Mouse (Mus musculus) right cerebral cortex, adult 2 months (tissue): ENCODE results near the gene Slc44a4.
"Not testable (repeated sequence)": the region's sequence is repeated elsewhere in the genome, so short reads cannot be mapped to it uniquely, and the experiment has no call there.

ENCODE experiments used
- DNase-seq, 2 experiments: peaks; one replicate each; pipeline ENCODE4 v3.0.0; 2021 to 2022; ENCODE audit warnings: low spot score in 2 of 2

Slc44a4 gene

DNA sequence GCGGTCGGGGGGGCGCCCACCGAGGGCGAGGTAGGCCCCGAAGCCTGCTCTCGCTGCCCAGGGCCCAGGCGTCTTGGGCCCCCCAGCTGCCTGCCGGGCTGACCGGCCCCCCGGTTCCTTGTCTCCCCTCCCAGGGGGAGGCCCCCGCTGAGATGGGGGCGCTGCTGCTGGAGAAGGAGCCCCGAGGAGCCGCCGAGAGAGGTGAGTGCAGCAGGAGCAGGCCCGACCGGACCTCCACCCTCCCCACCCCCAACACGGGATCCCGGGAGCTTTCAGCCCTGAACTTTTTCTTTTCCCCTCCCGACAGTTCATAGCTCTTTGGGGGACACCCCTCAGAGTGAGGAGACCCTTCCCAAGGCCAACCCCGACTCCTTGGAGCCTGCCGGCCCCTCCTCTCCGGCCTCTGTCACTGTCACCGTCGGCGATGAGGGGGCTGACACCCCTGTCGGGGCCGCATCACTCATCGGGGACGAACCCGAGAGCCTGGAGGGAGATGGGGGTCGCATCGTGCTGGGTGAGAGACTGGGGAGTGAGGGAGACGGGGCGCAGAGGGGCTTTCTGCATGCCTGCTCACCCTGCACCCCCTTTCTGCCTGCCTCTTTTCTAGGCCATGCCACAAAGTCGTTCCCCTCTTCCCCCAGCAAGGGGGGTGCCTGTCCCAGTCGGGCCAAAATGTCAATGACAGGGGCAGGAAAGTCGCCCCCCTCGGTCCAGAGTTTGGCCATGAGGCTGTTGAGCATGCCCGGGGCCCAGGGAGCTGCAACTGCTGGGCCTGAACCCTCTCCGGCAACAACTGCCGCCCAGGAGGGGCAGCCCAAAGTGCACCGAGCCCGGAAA, 15.0 kb upstream of the Slc44a4 start:
- peak; percentile 18 to 25 for DNase-seq

- no peak for DNase-seq
Observed at GRCm38 (mm10) chr17:34899890-34900243, 14.4 kb upstream of the Slc44a4 start.

DNA sequence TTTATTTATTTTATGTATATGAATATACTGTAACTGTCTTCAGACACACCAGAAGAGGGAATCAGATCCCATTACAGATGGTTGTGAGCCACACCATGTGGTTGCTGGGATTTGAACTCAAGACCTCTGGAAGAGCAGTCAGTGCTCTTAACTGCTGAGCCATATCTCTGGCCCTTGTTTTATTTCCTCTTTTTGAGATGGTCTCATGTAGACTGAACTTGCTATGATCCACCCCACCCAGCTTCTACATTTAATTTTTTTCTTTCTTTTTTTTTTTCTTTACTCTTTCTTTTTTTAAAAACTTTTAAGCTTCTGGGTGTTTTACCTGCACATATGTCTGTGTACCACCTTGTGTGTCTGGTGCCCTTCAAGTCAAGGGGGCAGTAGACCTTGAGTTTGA, 13.4 kb upstream of the Slc44a4 start:
- not testable (repeated sequence) for DNase-seq

GRCm38 (mm10) chr17:34901948-34902347, 12.3 kb upstream of the Slc44a4 start:
- DNase-seq: not testable (repeated sequence)

DNA sequence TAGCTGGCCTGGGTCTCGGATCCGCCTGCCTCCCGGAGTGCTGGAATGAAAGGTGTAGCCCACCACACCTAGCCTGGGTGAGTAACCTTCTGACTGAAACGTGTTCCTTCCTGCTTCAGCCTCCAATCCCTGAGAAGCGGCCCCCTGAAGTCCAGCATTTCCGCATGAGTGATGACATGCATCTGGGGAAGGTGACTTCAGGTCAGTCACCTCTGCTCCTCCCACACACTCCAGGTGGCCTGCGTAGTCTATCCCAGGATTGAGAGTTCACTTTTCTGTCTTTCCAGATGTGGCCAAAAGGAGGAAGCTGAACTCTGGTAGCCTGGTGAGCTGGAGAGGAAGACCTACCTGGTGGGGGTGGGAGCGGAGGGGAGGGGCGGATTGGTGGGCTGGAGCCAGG, 11.4 kb upstream of the Slc44a4 start:
- DNase-seq: no peak

DNA sequence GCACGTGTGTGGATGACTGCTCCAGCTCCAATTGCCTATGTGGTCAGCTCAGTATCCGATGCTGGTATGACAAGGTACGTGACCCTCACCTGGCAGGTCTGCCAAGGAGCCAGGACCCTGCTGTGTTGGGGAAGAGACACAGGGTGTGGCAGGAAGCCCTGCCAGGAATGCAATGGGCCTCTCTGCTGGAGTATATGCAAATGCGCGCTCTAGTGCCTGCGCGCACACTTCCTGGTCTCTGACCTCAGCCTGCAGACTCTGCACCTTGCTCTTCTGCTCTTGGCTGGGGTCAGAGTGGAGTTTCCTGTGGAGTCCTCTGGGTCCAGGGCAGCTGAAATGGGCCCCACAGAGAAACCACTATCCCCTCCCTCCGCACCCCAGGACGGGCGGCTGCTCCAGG, 3.3 kb upstream of the Slc44a4 start:
- DNase-seq: no peak

DNA sequence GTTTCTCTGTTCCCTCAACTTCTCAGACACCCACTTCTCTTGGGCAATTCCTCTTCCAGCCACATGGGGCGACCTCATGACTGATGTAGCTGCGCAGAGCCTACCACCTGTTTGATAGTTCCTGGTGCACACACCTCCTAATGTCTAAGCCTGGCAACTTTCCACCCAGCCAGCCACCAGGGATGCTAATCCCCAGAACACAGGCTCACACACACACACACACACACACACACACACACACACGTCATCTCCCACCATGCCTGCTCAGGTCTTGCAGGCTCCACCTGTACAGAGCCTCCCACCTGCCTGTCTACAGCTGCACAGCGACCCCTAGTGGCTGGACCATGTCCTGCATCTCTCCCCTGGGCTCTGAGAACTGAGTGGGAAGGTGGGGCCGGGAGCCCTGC, 2.3 kb upstream of the Slc44a4 start:
- DNase-seq: peak; percentile 56 to 60

GRCm38 (mm10) chr17:34915410-34915831, 1.2 kb downstream of the Slc44a4 start:
- DNase-seq: no peak

GRCm38 (mm10) chr17:34916316-34916715, 2.0 kb downstream of the Slc44a4 start:
- DNase-seq: no peak

- DNase-seq: no peak
Observed at GRCm38 (mm10) chr17:34917188-34917587, 2.9 kb downstream of the Slc44a4 start.

DNA sequence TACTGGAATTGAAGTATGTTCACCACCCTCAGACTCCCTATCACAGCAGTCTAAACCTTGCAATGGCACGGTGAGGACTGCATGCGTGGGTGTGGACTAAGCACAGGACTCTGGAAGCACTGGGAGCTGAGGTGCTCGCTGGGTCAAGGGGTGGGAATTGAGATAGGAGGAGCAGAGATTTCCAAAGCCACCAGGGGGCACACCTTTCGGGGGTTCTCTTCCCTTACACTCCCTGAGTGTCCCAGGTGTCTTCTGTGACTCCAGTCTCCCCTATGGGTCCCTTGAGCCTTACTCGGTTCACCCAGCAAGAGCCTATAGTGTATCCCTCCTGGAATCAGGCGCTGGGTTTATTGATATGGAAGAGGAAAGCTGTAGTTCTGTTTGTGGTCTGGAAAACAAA, 8.7 kb downstream of the Slc44a4 start:
- DNase-seq: no peak

DNA sequence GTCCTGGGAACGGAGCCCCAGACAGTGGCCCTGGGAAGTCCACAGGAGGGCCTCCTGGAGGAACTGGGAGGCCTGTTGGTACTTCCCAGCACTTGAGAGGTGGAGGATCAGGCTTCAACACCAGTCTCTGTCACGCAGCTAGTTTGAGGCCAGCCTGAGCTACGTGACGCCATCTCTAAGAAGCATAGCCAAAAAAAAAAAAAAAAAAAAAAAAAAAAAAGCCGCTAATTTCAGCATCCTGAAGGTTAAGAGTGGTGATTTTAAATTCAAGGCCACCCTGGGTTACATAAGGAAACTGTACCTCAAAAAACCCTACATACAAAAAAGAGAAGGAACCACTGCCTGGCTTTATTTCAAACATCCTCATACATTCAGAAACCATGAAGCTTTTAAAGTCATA, 10.0 kb downstream of the Slc44a4 start:
- no peak for DNase-seq

DNA sequence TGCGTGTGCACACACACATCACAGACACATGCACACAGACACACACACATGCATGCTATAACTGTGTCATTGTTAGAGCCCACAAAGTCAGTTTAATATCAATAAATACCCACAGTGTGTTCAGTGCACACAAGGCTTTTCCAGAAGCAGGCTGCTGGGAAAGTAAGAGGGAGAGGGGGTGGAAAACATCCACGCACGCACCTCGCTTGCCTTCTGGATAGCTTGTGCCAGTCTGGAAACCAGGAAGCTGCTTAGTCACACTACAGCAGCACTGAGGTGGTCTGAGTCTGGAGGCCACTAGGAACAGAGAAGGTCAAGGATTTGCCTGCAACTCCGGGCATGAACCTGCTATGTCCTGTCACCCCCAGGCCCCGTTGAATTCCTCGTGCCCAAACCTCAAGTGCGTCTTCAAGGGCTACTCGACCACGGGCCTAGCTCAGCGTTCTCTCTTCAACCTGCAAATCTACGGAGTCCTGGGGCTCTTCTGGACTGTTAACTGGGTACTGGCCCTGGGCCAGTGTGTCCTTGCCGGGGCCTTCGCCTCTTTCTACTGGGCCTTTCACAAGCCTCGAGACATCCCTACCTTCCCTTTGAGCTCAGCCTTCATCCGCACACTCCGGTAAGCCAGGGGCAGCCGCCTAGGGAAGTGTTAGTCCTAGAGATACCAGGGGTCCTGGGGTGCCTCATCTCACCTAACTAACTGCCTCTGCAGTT, 13.2 kb downstream of the Slc44a4 start:
- DNase-seq: peak; percentile 53 to 57

DNA sequence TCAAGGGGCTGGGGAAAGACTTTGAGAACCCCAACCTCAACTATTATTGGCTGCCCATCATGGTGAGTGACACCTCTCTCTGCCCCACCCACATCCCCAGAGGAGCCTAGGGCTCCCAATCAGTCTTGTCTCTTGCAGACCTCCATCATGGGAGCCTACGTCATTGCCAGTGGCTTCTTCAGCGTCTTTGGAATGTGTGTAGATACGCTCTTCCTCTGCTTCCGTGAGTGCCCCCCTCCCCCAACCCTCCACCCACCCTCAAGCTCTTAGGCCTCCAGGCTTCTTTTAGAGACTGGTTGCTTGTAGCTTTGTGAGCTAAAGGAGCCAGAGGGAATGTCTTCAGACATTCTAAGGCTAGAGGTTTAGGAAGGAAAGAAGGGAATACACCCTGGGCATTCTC, 14.6 kb downstream of the Slc44a4 start:
- no peak for DNase-seq

DNA sequence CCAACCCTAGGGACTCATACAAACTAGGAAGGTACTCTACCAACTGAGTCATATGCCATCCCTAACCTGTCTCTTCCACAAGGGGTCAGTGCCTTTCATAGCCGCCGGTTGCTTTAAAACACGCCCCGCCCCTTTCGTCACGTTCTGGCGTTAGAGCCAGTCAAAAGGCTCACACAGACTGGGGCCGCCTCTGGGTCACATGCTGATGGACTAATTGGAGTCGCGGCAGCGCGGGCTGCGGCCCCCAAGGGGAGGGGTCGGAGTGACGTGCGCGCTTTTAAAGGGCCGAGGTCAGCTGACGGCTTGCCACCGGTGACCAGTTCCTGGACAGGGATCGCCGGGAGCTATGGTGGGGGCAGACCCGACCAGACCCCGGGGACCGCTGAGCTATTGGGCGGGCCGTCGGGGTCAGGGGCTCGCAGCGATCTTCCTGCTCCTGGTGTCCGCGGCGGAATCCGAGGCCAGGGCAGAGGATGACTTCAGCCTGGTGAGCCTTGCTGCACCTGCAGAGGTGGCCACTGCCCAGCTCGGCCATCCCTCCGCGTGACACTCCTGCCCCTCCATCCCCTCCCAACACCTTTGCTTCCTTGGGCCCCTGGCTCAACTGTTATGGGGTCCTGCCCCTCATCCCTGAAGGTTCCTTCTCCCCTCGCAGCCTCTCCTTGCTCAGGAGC, 16.9 kb downstream of the Slc44a4 start, which contains the start of gene Neu1:
Gene Neu1, plus strand, starts transcription at position 193 of the 674 bp plus-strand sequence.
- peak; percentile 98 to 99 for DNase-seq

- DNase-seq: peak; percentile 52 to 56
Observed at GRCm38 (mm10) chr17:34931735-34932098, 17.5 kb downstream of the Slc44a4 start.

- DNase-seq: no peak
Observed at GRCm38 (mm10) chr17:34932287-34932686, 18.0 kb downstream of the Slc44a4 start.

DNA sequence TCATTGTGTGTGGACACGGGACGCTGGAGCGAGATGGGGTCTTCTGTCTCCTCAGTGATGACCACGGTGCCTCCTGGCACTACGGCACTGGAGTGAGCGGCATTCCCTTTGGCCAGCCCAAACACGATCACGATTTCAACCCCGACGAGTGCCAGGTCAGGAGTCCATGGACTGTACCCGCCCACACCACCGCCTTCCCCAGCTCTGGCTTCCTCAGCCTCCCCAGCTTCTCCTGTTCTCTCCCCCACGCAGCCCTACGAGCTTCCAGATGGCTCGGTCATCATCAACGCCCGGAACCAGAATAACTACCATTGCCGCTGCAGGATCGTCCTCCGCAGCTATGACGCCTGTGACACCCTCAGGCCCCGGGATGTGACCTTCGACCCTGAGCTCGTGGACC, 19.8 kb downstream of the Slc44a4 start:
- peak; percentile 33 to 44 for DNase-seq

DNA sequence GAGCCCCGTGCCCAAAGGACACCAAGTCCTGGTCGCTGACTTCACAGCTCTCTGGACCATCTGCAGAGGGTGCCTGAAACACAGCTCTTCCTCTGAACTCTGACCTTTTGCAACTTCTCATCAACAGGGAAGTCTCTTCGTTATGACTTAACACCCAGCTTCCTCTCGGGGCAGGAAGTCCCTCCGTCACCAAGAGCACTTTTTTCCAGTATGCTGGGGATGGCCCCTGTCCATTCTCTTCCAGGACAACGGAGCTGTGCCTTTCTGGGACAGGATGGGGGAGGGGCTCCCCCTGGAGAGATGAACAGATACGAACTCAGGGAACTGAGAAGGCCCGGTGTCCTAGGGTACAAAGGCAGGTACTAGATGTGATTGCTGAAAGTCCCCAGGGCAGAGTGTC, 20.6 kb downstream of the Slc44a4 start:
- DNase-seq: no peak

DNA sequence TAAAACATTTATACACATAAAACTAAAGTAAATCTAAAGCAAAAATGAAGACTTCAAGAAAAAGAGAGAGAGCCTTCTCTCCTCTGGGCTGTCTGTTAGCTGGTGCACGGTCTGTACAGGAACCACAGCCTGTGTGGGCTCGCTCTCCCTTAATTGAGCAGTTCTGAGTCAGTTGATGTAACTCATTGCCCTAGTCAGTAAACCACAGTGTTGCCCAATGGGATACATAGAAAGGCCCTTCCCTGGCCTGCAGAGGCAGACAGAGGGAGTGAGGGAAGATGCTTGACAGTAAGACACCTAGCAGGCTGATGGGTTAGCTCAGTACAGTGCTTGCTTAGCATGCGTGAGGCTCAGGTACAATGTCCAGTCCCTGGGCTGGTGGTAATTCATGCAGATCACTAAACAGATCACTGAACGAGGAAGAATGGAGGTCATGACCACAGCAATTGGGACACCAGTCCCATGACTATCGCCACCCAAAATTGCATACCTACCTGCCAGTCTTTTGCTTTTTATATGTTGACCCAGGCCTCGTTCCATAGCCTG, 23.8 kb downstream of the Slc44a4 start:
- no peak for DNase-seq

DNA sequence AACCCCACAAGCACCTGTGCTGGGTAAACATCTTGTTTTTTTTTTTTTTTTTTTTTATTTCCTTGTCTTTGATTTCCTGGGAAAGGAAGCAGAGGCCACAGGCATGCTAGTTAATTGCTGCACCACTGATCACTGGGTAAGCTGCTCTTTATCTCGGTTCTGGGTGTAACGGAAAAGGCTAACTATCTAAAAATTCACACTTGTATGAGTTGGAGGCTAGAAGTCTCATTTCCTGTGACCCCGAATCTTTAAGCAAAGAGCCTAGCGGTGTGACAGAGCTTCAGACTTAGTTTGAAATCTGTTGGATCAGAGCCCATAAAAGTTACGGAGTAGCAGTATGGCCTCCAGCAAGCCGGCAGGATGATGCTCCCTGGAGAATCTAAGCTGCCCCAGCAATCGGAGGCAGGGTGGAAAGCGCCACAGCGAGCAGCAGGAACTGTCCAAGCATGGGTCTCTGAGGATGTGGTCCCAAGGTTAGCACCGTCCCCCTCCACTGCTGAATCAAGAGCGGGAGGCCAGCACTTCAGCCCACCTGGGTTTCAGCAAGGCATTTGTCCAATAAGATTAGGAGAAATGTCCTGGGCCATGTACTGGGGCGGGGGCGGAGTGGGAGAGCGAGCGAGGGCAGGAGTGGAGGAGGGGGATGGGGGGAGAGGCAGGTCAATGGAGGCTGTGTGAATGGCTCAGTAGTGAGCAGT, 27.2 kb downstream of the Slc44a4 start:
- no peak for DNase-seq
